ENCODE assay signal across 18 mouse cellular contexts in the genomic region with DNA sequence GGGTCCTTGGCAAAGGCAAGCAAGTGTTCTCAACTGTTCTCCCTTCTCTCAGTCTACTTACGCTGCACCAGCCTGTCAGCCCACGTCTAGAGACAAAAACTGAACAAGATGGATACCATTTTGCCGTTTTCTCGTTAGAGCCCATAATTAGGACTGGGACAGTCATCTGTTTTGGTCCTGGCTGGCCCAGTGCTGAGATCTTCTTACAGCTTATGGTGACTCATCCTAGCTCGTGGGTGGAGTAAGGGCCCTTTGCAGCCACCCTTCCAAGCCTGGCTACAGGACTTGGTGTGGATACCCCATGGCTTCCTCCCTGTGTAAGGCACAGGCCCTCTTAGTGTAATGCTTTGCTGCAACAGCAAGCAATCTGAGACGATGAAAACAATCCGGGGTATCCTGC.
A peak's percentile ranks its signal among the peaks of the same experiment; 100 is the strongest.
DNase-seq lines count a peak whose midpoint lies in the region; ATAC-seq and TF ChIP-seq lines count a peak whose summit lies in the region.
"Had no signal": no experiment of that assay in that cellular context is flagged by ENCODE, and none has a peak within 500 bp of the region (broad histone marks: within the 10 kb centered on the region; RNA-seq: fewer than 3 reads in every experiment).

No protein-coding gene starts in this region.

- no peaks in the 10 kb centered on the region for H3K79me2 ChIP-seq in myocyte (ENCODE audit: control insufficient read depth, insufficient read depth)

- ATAC-seq in midbrain, embryonic 13.5 days: no peak
- ATAC-seq: activated CD4-positive, CD25-positive, alpha-beta regulatory T cell, adult 4 months; forebrain, embryonic 13.5 days; forebrain, postnatal 0 days; Patski had no signal

- H3K9me3 ChIP-seq in midbrain, embryonic 13.5 days: no peaks in the 10 kb centered on the region
- H3K9me3 ChIP-seq: forebrain, embryonic 13.5 days; heart, embryonic 12.5 days; hindbrain, embryonic 15.5 days had no signal

- H3K36me3 ChIP-seq in myocyte (ENCODE audit: control insufficient read depth, insufficient read depth): no peaks in the 10 kb centered on the region
- no peaks in the 10 kb centered on the region for H3K36me3 ChIP-seq in midbrain, embryonic 13.5 days
- H3K36me3 ChIP-seq: heart, embryonic 12.5 days; hindbrain, embryonic 15.5 days had no signal

- H3K9ac ChIP-seq in midbrain, embryonic 13.5 days (replicated peaks): no peak overlapping the region
- H3K9ac ChIP-seq: forebrain, embryonic 13.5 days; forebrain, postnatal 0 days; heart, embryonic 12.5 days; hindbrain, embryonic 15.5 days had no signal

- no peak overlapping the region for H3ac ChIP-seq in myocyte (ENCODE audit: control insufficient read depth, insufficient read length)

- no peaks in the 10 kb centered on the region for H3K27me3 ChIP-seq in myocyte (ENCODE audit: control insufficient read depth, insufficient read depth, insufficient read length)
- no peaks in the 10 kb centered on the region for H3K27me3 ChIP-seq in midbrain, embryonic 13.5 days
- H3K27me3 ChIP-seq: forebrain, embryonic 13.5 days; heart, embryonic 12.5 days; hindbrain, embryonic 15.5 days had no signal

- H3K4me2 ChIP-seq in myocyte (ENCODE audit: low read depth): peak overlapping the region; percentile 45
- no peak overlapping the region for H3K4me2 ChIP-seq in midbrain, embryonic 13.5 days (replicated peaks)
- H3K4me2 ChIP-seq: forebrain, embryonic 13.5 days; heart, embryonic 12.5 days; hindbrain, embryonic 15.5 days had no signal

- no peak overlapping the region for H3K4me3 ChIP-seq in myocyte
- H3K4me3 ChIP-seq in midbrain, embryonic 13.5 days (replicated peaks): no peak overlapping the region
- H3K4me3 ChIP-seq: forebrain, embryonic 13.5 days; heart, embryonic 12.5 days; hindbrain, embryonic 15.5 days had no signal

- DNase-seq in left cerebral cortex, adult 18-20 months (ENCODE audit: low spot score in 2 of 2): peak; percentile 16 to 21
- no peak for DNase-seq in left cerebral cortex, adult 11 months (ENCODE audit: low spot score)
- DNase-seq in Muller cell, postnatal 12 days (ENCODE audit: inconsistent ontology term): peak; percentile 20
- DNase-seq in urinary bladder, postnatal 25 days (ENCODE audit: low spot score): no peak
- DNase-seq: adrenal gland, postnatal 14 days; cerebellum, adult 18-20 months; cerebellum, adult 9-11 months; cerebellum, postnatal 36 days; forebrain, postnatal 0 days; gastrocnemius, postnatal 10 days; heart, postnatal 36 days had no signal

- peaks cover 8% of the 10 kb centered on the region; the same call in 1 of the 2 replicates for H3K4me1 ChIP-seq in midbrain, embryonic 13.5 days (replicated peaks)
- H3K4me1 ChIP-seq: forebrain, embryonic 13.5 days; heart, embryonic 12.5 days had no signal

- no peak overlapping the region for H3K27ac ChIP-seq in midbrain, embryonic 13.5 days
- H3K27ac ChIP-seq: forebrain, embryonic 13.5 days had no signal

- 93% methylated on average over 7 of the region's 7 CpGs for WGBS in midbrain, embryonic 13.5 days

- TF ChIP-seq POLR2A in myocyte (IDR thresholded peaks at IDR 0.05; ENCODE audit: insufficient read length, low read depth): no peak

TF ChIP-seq in myocyte, 11 proteins besides CTCF, POLR2A, EP300 and RAD21:
- TF ChIP-seq E2F4 (IDR thresholded peaks at IDR 0.05; ENCODE audit: insufficient read depth) (no peak), MYOD1 (IDR thresholded peaks at IDR 0.05; ENCODE audit: control insufficient read depth in 1 of 3, insufficient read length in 2 of 3, low read depth in 2 of 3) (no peak), TCF12 (IDR thresholded peaks at IDR 0.05; ENCODE audit: insufficient read depth, poor library complexity, severe bottlenecking) (no peak), SRF (IDR thresholded peaks at IDR 0.05; ENCODE audit: control insufficient read depth, insufficient read length, low read depth) (no peak), TCF3 (IDR thresholded peaks at IDR 0.05; ENCODE audit: insufficient read length, low read depth) (no peak), POLR2AphosphoS2 (IDR thresholded peaks at IDR 0.05; ENCODE audit: insufficient read length, low read depth) (no peak), MYOG (IDR thresholded peaks at IDR 0.05; ENCODE audit: control insufficient read depth in 1 of 3, insufficient read depth in 1 of 3, insufficient read length in 2 of 3, low read depth in 2 of 3) (no peak)

Comparison
In these comparisons a context has a peak if more than half of its experiments do, and no peak if none do; other contexts are left out.
1. DNase-seq: peak in left cerebral cortex, adult 18-20 months (2 of 2) and Muller cell, postnatal 12 days (single experiment); none in left cerebral cortex, adult 11 months (single experiment) and urinary bladder, postnatal 25 days (single experiment).